Mouse (Mus musculus) neural tube, embryonic 14.5 days (tissue): ENCODE results near the gene Prss47. TPM values are rescaled to one million over a fixed set of nuclear protein-coding genes. Genes with fewer than 3 reads are reported as not detected.

ENCODE experiments used
- ATAC-seq: fragments of 200-750 bp; cut with Nextera tagmentation; 2 replicates; pipeline ENCODE4 v1.8.0; 2017; ENCODE audit warnings: low read depth, mild to moderate bottlenecking, moderate TSS enrichment, moderate library complexity
- H3K27ac ChIP-seq: fragments of 300-500 bp; sonication (generic); 2 replicates; pipeline ENCODE4 v1.5.1; 2014; ENCODE audit warnings: low read depth, mild to moderate bottlenecking, control low read depth, low read length, moderate library complexity, mixed read lengths
- H3K27me3 ChIP-seq: fragments of 300-500 bp; sonication (generic); 2 replicates; pipeline ENCODE4 v1.6.1; 2014; ENCODE audit warnings: low read length; ENCODE audit not compliant: control insufficient read depth, insufficient read depth
- H3K36me3 ChIP-seq: fragments of 300-500 bp; sonication (generic); 2 replicates; pipeline ENCODE4 v1.6.1; 2014; ENCODE audit warnings: low read length, mixed read lengths; ENCODE audit not compliant: control insufficient read depth, insufficient read depth
- H3K4me1 ChIP-seq: fragments of 300-500 bp; sonication (generic); 2 replicates; pipeline ENCODE4 v1.6.1; 2014; ENCODE audit warnings: low read length; ENCODE audit not compliant: control insufficient read depth, insufficient read depth
- H3K4me2 ChIP-seq: fragments of 300-500 bp; sonication (generic); 2 replicates; pipeline ENCODE4 v1.6.1; 2014; ENCODE audit warnings: mild to moderate bottlenecking, low read depth, low read length, control low read depth
- H3K4me3 ChIP-seq: fragments of 300-500 bp; sonication (generic); 2 replicates; pipeline ENCODE4 v1.5.1; 2014; ENCODE audit warnings: low read depth, low read length, control low read depth, mixed read lengths
- H3K9ac ChIP-seq: fragments of 300-500 bp; sonication (generic); replicated peaks from 2 replicates; pipeline ENCODE4 v1.6.1; 2014; ENCODE audit warnings: low read depth, mild to moderate bottlenecking, control low read depth, low read length, mixed read lengths
- H3K9me3 ChIP-seq: fragments of 300-500 bp; sonication (generic); 2 replicates; pipeline ENCODE4 v1.6.1; 2016; ENCODE audit warnings: low read length; ENCODE audit not compliant: control insufficient read depth
- WGBS: fragments of 180-500 bp; shearing (Covaris S2); extraction: QIAGEN DNeasy Blood & Tissue Kit; methylation state at CpG from one replicate; pipeline ENCODE4 v1.1.7; 2014; 5-methylcytosine and 5-hydroxymethylcytosine counted together
- polyA plus RNA-seq: library from polyadenylated mRNA; unstranded; fragments of >200 nt; fragmentation: Nextera tagmentation; extraction: Ambion mirVana; gene quantifications from 2 replicates; pipeline ENCODE4 v1.2.1, GENCODE M21; 2014

Gene Prss47
- polyA plus RNA-seq, 1 experiment from 2014 or later = not detected

DNA sequence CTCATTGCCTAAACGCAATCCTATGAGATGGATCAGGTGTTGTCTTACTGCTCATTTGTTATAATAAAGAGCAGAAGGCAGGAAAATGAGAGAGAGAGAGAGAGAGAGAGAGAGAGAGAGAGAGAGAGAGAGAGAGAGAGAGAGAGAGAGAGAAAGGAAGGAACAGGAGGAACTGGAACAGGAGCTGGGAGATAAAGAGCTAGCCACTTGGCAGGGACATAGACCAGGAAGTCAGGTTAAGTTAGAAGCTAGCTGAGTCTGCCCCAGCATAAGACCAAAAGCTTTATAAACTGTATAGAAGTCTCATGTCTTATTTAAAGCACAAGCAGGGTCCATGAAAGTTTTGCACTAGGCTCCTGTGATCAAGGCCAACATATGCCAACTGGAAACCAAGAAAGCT, 44.6 kb downstream of the Prss47 start:
- Histone ChIP-seq H3K9me3 (no peaks in the 10 kb centered on the region), H3K4me2 (no peak overlapping the region), H3K4me3 (no peak overlapping the region), H3K4me1 (no peaks in the 10 kb centered on the region), H3K9ac (no peak overlapping the region), H3K36me3 (no peaks in the 10 kb centered on the region), H3K27ac (no peak overlapping the region), H3K27me3 (no peaks in the 10 kb centered on the region)
- 60% methylated on average over 1 of the region's 1 CpGs for WGBS
- ATAC-seq = no peak

DNA sequence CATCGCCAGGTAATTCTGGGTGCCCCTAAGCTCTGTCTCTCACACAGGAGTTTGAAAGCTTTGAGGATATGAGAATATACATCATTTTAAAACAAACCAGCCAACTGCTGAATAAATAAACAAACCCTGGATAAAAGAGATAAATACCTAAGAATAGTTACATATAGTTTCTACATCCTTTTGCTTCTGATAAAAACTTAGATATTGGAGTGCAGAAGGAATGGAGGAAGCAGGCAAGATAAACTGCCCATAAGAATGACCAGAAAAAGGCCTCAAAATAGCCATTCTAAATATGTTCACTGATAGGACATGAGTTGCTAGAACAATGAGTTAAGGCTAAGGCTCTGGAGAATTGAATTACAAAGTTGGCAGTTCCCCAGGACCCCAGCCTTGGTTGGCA, 45.8 kb downstream of the Prss47 start:
- Histone ChIP-seq H3K9ac (no peak overlapping the region), H3K36me3 (no peaks in the 10 kb centered on the region), H3K27ac (no peak overlapping the region), H3K9me3 (no peaks in the 10 kb centered on the region), H3K27me3 (no peaks in the 10 kb centered on the region), H3K4me3 (no peak overlapping the region), H3K4me1 (no peaks in the 10 kb centered on the region), H3K4me2 (no peak overlapping the region)
- WGBS = 96% methylated on average over 1 of the region's 1 CpGs
- no peak for ATAC-seq

DNA sequence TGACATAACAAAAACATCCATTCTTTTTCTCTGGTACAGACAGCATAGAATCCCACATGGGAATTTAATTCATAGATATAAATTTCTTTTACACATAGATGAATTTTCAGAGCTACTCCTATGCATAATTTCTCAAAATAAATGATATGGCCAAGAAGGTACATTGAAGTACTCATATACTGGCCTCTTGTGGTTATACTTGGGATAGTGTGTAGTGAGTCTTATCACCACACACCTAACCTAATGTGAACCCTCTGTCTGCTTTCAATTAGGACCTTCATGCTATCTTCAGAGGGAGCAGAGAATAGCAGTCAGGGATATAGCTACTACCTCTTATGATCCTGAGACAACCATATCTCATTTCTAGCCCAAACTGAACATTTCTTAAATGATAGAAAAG, 47.1 kb downstream of the Prss47 start:
- H3K9ac ChIP-seq = no peak overlapping the region
- no peak overlapping the region for H3K4me3 ChIP-seq
- ATAC-seq = no peak
- no peaks in the 10 kb centered on the region for H3K4me1 ChIP-seq
- H3K27ac ChIP-seq = no peak overlapping the region
- no peak overlapping the region for H3K4me2 ChIP-seq
- no peaks in the 10 kb centered on the region for H3K9me3 ChIP-seq
- H3K36me3 ChIP-seq = no peaks in the 10 kb centered on the region
- no peaks in the 10 kb centered on the region for H3K27me3 ChIP-seq

Other genes with a start within 250 kb of the Prss47 start
- 1.6 and 2.1 TPM in 2 replicates for gene Cntnap3, start 148.8 kb downstream of the Prss47 start, polyA plus RNA-seq
- not detected in 2 replicates for gene Spata31, start 135.4 kb downstream of the Prss47 start, polyA plus RNA-seq
- 0.08 TPM in 1 of 2 replicates, not detected in the other for gene Spata31d1c, start 19.7 kb downstream of the Prss47 start, polyA plus RNA-seq
- 33.4 and 33.7 TPM in 2 replicates for gene Mfsd14b, start 60.2 kb upstream of the Prss47 start, polyA plus RNA-seq
- not detected in 2 replicates for gene Olfr465-ps1, start 85.3 kb upstream of the Prss47 start, polyA plus RNA-seq
- not detected in 2 replicates for gene Olfr466, start 97.5 kb upstream of the Prss47 start, polyA plus RNA-seq
- gene Nlrp4f, start 153.2 kb upstream of the Prss47 start, polyA plus RNA-seq = 0.27 and 0.63 TPM in 2 replicates
- 0.52 and 0.56 TPM in 2 replicates for gene Gm10775, start 206.8 kb upstream of the Prss47 start, polyA plus RNA-seq
- 26.2 and 29.6 TPM in 2 replicates for gene Zfp369, start 226.1 kb upstream of the Prss47 start, polyA plus RNA-seq